Mouse (Mus musculus) layer of hippocampus, adult 8-10 months (tissue): ENCODE results near the gene Vsir. TPM values are rescaled to one million over a fixed set of nuclear protein-coding genes. Genes with fewer than 3 reads are reported as not detected.
A peak's percentile ranks its signal among the peaks of the same experiment; 100 is the strongest.

Experiments
- DNase-seq, 2 experiments: peaks; one replicate each; pipeline ENCODE4 v3.0.0; 2022; ENCODE audit warnings: low spot score in 2 of 2
- total RNA-seq, 4 experiments: library from RNA; stranded (reverse); gene quantifications; 2 replicates each; pipeline ENCODE4 v1.2.4; 2022

The Vsir gene
- total RNA-seq, 4 experiments from 2014 or later: 17.5 to 84.6 (median 50.1) TPM

GRCm38 (mm10) chr10:60353241-60354002, 6.8 kb downstream of the Vsir start:
- no peak for DNase-seq

- no peak for DNase-seq
Measured at GRCm38 (mm10) chr10:60354003-60354325, 7.3 kb downstream of the Vsir start.

GRCm38 (mm10) chr10:60354881-60355677, 8.4 kb downstream of the Vsir start:
- no peak for DNase-seq

GRCm38 (mm10) chr10:60357441-60357840, 10.8 kb downstream of the Vsir start:
- no peak for DNase-seq

GRCm38 (mm10) chr10:60357901-60358300, 11.2 kb downstream of the Vsir start:
- DNase-seq: no peak

- DNase-seq: no peak
Measured at GRCm38 (mm10) chr10:60358776-60359175, 12.1 kb downstream of the Vsir start.

- no peak for DNase-seq
Measured at GRCm38 (mm10) chr10:60361615-60362309, 15.1 kb downstream of the Vsir start.

GRCm38 (mm10) chr10:60362310-60362628, 15.6 kb downstream of the Vsir start:
- no peak for DNase-seq

- DNase-seq: no peak
Measured at GRCm38 (mm10) chr10:60363426-60363825, 16.8 kb downstream of the Vsir start.

- DNase-seq: no peak
Measured at GRCm38 (mm10) chr10:60367145-60367544, 20.5 kb downstream of the Vsir start.

- no peak for DNase-seq
Measured at GRCm38 (mm10) chr10:60367904-60368303, 21.3 kb downstream of the Vsir start.

- DNase-seq: no peak
Measured at GRCm38 (mm10) chr10:60369405-60369804, 22.8 kb downstream of the Vsir start.

GRCm38 (mm10) chr10:60370098-60370497, 23.4 kb downstream of the Vsir start:
- DNase-seq: peak; percentile 43 to 59

- DNase-seq: no peak
Measured at GRCm38 (mm10) chr10:60370601-60371061, 24.0 kb downstream of the Vsir start.

GRCm38 (mm10) chr10:60371596-60372386, 25.1 kb downstream of the Vsir start:
- DNase-seq: no peak

GRCm38 (mm10) chr10:60373543-60373936, 26.9 kb downstream of the Vsir start:
- no peak for DNase-seq

- DNase-seq: no peak
Measured at GRCm38 (mm10) chr10:60373937-60374578, 27.4 kb downstream of the Vsir start.

GRCm38 (mm10) chr10:60376704-60377103, 30.1 kb downstream of the Vsir start:
- DNase-seq: no peak

- DNase-seq: no peak
Measured at GRCm38 (mm10) chr10:60379419-60379957, 32.8 kb downstream of the Vsir start.

GRCm38 (mm10) chr10:60380229-60380628, 33.6 kb downstream of the Vsir start:
- DNase-seq: no peak
